Mouse (Mus musculus) liver, embryonic 15.5 days (tissue): ENCODE measurements around the gene Pcyt2. TPM values are rescaled to one million over a fixed set of nuclear protein-coding genes. Genes with fewer than 3 reads are reported as not detected.

Experiments used
- ATAC-seq: fragments of 200-750 bp; cut with Nextera tagmentation; 2 replicates; pipeline ENCODE4 v1.8.0; 2017; ENCODE audit warnings: moderate number of reproducible peaks, mild to moderate bottlenecking, moderate library complexity; ENCODE audit not compliant: insufficient read depth
- H3K27ac ChIP-seq: fragments of 300-500 bp; sonication (generic); replicated peaks from 2 replicates; pipeline ENCODE4 v1.5.1; 2015; ENCODE audit warnings: mild to moderate bottlenecking, inconsistent platforms
- H3K27me3 ChIP-seq: fragments of 300-500 bp; sonication (generic); 2 replicates; pipeline ENCODE4 v1.6.1; 2015; ENCODE audit warnings: mild to moderate bottlenecking, inconsistent platforms
- H3K36me3 ChIP-seq: fragments of 300-500 bp; sonication (generic); replicated peaks from 2 replicates; pipeline ENCODE4 v1.6.1; 2015; ENCODE audit warnings: moderate library complexity, mild to moderate bottlenecking, inconsistent platforms
- H3K4me1 ChIP-seq: fragments of 300-500 bp; sonication (generic); replicated peaks from 2 replicates; pipeline ENCODE4 v1.6.1; 2015; ENCODE audit warnings: inconsistent platforms
- H3K4me2 ChIP-seq: fragments of 300-500 bp; sonication (generic); 2 replicates; pipeline ENCODE4 v1.6.1; 2015; ENCODE audit warnings: moderate library complexity, mild to moderate bottlenecking, inconsistent platforms
- H3K4me3 ChIP-seq: fragments of 300-500 bp; sonication (generic); replicated peaks from 2 replicates; pipeline ENCODE4 v1.5.1; 2015; ENCODE audit warnings: mild to moderate bottlenecking, inconsistent platforms
- H3K9ac ChIP-seq: fragments of 300-500 bp; sonication (generic); 2 replicates; pipeline ENCODE4 v1.6.1; 2015; ENCODE audit warnings: moderate library complexity, mild to moderate bottlenecking, inconsistent platforms
- H3K9me3 ChIP-seq: fragments of 300-500 bp; sonication (generic); replicated peaks from 2 replicates; pipeline ENCODE4 v1.6.1; 2016; ENCODE audit warnings: inconsistent platforms
- WGBS: fragments of 180-500 bp; shearing (Covaris S2); methylation state at CpG from one replicate; pipeline ENCODE4 v1.1.7; 2015; ENCODE audit warnings: mixed read lengths; ENCODE audit not compliant: insufficient replicate concordance; 5-methylcytosine and 5-hydroxymethylcytosine counted together
- polyA plus RNA-seq: library from polyadenylated mRNA; unstranded; fragments of >200 nt; fragmentation: Nextera tagmentation; extraction: Ambion mirVana; gene quantifications from 2 replicates; pipeline ENCODE4 v1.2.1, GENCODE M21; 2015

Pcyt2 gene
- polyA plus RNA-seq, 1 experiment from 2014 or later = 138 TPM

DNA sequence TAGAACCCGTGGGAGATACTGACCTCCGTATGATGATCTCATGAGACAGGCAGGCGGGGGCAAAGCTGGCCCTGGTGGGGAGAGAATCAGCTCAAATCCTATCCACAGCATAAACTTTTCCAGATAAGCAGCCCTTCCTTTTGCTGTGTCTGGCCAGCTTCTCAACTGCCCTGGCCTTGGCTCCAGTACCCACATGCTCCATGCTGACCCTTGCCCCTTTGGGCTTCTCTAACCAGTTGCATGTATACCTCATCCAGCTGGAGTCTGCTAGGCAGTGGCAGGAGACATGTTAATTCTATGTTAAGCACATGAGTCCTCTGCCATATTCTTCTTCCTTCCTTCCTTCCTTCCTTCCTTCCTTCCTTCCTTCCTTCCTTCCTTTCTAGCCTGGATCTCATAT, 37.0 kb upstream of the Pcyt2 start:
- 52% methylated on average over 3 of the region's 3 CpGs for WGBS
- no peaks in the 10 kb centered on the region for H3K9me3 ChIP-seq
- no peak overlapping the region for H3K27ac ChIP-seq
- H3K27me3 ChIP-seq = peaks cover 67% of the 10 kb centered on the region
- ATAC-seq = no peak
- peaks cover 9% of the 10 kb centered on the region for H3K4me1 ChIP-seq
- H3K4me2 ChIP-seq = no peak overlapping the region
- H3K4me3 ChIP-seq = no peak overlapping the region
- no peak overlapping the region for H3K9ac ChIP-seq
- H3K36me3 ChIP-seq = no peaks in the 10 kb centered on the region

DNA sequence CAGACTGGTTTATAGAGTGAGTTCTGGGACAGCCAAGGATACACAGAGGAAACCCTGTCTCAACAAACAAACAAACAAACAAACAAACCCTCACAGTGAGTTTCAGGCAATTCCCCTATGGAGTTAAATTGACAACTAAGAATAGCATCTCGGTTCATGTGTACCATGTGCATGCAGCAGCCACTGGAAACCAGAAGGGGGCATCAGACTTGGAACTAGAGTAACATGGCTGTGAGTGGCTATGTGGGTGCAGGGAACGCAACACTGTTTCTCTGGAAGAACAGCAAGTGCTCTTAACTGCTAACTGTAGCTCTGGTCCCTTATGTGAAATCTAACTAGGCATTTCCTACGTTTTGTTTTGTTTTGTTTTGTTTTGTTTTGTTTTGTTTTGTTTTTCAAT, 34.1 kb upstream of the Pcyt2 start:
- H3K36me3 ChIP-seq = no peaks in the 10 kb centered on the region
- H3K27me3 ChIP-seq = peaks cover 56% of the 10 kb centered on the region
- H3K4me1 ChIP-seq = peaks cover 10% of the 10 kb centered on the region
- H3K4me2 ChIP-seq = no peak overlapping the region
- no peak overlapping the region for H3K27ac ChIP-seq
- no peak for ATAC-seq
- WGBS = 55% methylated on average over 3 of the region's 3 CpGs
- no peak overlapping the region for H3K9ac ChIP-seq
- H3K4me3 ChIP-seq = no peak overlapping the region
- no peaks in the 10 kb centered on the region for H3K9me3 ChIP-seq

DNA sequence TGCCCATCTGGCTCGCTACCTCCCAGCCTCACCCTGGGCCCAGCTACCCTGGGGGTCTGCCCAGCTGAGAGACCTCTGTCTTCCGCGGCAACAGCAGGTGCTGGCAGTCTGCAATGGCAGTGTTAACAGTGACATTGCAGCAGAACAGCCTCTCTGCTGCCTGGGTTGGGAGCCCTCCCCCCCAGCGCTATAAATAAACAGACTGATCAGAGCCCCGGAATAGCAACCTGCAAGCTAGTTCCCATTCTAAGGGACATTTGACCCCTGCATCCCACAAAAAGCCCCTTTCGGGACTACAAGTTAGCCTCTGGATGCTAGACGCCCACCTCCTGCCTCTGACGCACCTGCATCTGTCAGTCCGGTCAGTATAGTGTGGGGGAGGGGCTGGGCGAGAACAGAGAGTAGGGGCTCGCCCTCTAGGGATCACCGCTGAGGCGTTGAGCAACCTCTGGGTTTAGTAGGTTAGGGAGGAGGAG, 30.3 kb upstream of the Pcyt2 start, which contains the start of gene Myadml2:
Gene Myadml2, minus strand, starts transcription at position 158 of the 476 bp plus-strand sequence.
- Histone ChIP-seq H3K4me2 (peak within 1 kb of the TSS; percentile 62), H3K4me3 (peak within 1 kb of the TSS; percentile 42), H3K36me3 (no peaks in the 10 kb centered on the region), H3K27ac (no peak within 1 kb of the TSS; the same call in 1 of the 2 replicates), H3K9me3 (no peaks in the 10 kb centered on the region), H3K9ac (peak within 1 kb of the TSS; percentile 15; the same call in 1 of the 2 replicates), H3K27me3 (peaks cover 48% of the 10 kb centered on the region), H3K4me1 (peaks cover 24% of the 10 kb centered on the region)
- WGBS = 7% methylated on average over 13 of the region's 13 CpGs
- ATAC-seq = no peak

DNA sequence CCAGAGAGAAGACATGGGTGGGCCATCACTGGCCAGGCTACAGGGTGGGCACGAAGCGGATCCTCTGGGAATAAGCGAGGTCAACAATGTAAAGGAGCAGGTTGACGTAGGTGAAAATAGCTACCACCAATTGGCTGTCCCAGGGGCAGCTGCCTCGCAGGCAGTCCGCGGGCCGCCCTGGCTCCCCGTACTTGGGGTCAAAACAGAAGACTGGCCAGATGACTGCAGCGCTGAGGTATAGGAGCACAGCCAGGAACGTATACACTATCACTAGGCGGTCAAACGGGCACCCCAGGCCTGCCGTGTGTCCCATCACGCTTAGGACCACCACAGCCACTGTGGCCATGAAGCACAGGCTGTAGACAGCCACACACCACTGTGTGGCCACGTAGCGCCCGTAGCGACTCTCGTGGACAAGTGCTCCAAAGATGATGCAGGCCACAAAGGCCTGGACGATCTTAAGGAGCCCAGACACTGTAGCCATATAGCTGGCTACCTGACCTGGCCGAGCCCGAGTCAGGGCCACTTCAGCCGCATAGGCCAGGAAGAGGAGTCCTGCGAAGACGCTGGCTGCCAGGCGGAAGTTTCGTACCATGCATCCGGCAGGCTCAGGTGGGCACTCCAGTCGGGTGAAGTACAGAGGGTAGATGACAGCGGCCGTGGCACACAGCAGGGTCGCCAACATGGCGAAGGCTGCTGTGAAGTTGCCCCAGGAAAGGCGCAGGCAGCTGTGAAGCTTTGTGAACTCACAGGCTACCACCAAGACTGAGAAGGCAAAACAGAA, 29.5 kb upstream of the Pcyt2 start:
- Histone ChIP-seq H3K36me3 (no peaks in the 10 kb centered on the region), H3K27me3 (peaks cover 56% of the 10 kb centered on the region), H3K9ac (0 out of 2 replicates have a peak overlapping the region, but pooled peaks have one; percentile 15), H3K4me2 (peak overlapping the region; percentile 62), H3K9me3 (no peaks in the 10 kb centered on the region), H3K4me1 (peaks cover 32% of the 10 kb centered on the region), H3K4me3 (peak overlapping the region; percentile 42), H3K27ac (no peak overlapping the region)
- ATAC-seq = no peak
- WGBS = 79% methylated on average over 35 of the region's 35 CpGs

- ATAC-seq = peak; percentile 95
- H3K9ac ChIP-seq = peak within 1 kb of the TSS; percentile 65
- H3K27me3 ChIP-seq = peaks cover 56% of the 10 kb centered on the region
- peaks cover 32% of the 10 kb centered on the region for H3K4me1 ChIP-seq
- no peaks in the 10 kb centered on the region for H3K9me3 ChIP-seq
- H3K4me2 ChIP-seq = peak within 1 kb of the TSS; percentile 98
- H3K4me3 ChIP-seq = peak within 1 kb of the TSS; percentile 62
- H3K27ac ChIP-seq = 0 out of 2 replicates have a peak within 1 kb of the TSS, but pooled peaks have one; percentile 11
- no peaks in the 10 kb centered on the region for H3K36me3 ChIP-seq
- WGBS = under 1% methylated on average over 15 of the region's 15 CpGs
Observed at GRCm38 (mm10) chr11:120643601-120643987, 25.9 kb upstream of the Pcyt2 start, which contains the start of gene Pycr1. Gene Pycr1 (minus strand): TSS chr11:120643769.

DNA sequence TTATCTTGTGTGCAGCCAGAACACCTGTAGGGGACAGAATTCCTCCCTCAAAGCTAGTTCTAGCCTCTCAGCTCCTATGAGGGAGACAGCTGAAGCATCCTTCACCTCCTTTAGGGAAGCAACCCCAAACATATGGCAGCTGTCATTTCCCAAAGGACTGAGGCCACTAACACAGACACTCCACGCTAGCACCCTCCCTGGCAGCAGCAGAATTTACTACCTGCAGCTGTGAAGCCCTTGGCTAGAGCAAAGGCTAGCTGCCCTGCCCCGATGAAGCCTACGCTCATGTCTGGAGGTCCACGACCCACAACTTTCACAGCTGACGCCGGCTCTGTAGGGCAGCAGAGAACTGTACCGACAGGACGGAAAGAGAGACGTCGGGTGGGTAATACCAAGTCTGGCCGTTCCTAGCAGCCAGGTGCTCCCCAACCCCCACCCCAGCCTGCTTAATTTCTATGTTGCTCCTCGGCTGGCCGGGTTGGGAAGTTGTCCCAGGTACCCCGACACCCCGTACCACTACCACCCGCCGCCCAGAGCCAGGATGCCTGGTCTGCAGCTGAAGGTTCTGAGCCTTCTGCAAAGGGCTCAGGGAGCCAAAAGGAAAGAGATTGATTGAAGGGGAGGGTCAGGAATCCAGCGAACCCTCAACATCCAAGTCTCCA, 25.3 kb upstream of the Pcyt2 start:
- no peaks in the 10 kb centered on the region for H3K9me3 ChIP-seq
- peaks cover 53% of the 10 kb centered on the region for H3K27me3 ChIP-seq
- H3K4me2 ChIP-seq = peak overlapping the region; percentile 98
- peaks cover 29% of the 10 kb centered on the region for H3K4me1 ChIP-seq
- peak overlapping the region; percentile 62 for H3K4me3 ChIP-seq
- no peaks in the 10 kb centered on the region for H3K36me3 ChIP-seq
- no peak overlapping the region for H3K27ac ChIP-seq
- peak overlapping the region; percentile 65 for H3K9ac ChIP-seq
- 3% methylated on average over 18 of the region's 18 CpGs for WGBS
- ATAC-seq = peak; percentile 55

GRCm38 (mm10) chr11:120641869-120642268, 24.1 kb upstream of the Pcyt2 start:
- Histone ChIP-seq H3K36me3 (no peaks in the 10 kb centered on the region), H3K4me1 (peaks cover 22% of the 10 kb centered on the region), H3K4me2 (no peak overlapping the region), H3K9ac (no peak overlapping the region), H3K27ac (no peak overlapping the region), H3K27me3 (peaks cover 41% of the 10 kb centered on the region), H3K4me3 (no peak overlapping the region), H3K9me3 (no peaks in the 10 kb centered on the region)
- no peak for ATAC-seq
- 66% methylated on average over 8 of the region's 8 CpGs for WGBS

DNA sequence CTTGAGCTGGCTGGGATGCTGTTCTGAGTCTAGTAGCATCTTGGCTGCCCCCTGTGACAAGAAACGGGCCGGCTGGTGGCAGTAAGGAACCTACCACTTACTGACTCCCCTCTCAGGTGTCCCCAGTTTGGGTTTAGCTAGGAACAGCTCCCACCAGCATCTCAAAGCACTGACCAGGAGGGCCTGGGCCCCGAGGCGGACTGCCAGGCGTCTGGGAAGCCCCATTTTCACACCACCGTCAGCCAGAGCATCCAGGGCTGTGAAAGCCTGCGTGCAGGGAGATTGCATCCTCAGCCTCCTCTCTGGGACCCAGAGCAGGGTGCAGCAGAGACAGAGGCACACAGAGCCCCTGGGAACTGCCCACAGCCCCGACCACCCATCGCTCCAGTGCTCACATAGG, 23.5 kb upstream of the Pcyt2 start:
- no peak overlapping the region for H3K9ac ChIP-seq
- H3K4me3 ChIP-seq = no peak overlapping the region
- H3K27ac ChIP-seq = no peak overlapping the region
- H3K27me3 ChIP-seq = peaks cover 35% of the 10 kb centered on the region
- no peak for ATAC-seq
- peaks cover 22% of the 10 kb centered on the region for H3K4me1 ChIP-seq
- no peak overlapping the region for H3K4me2 ChIP-seq
- H3K9me3 ChIP-seq = no peaks in the 10 kb centered on the region
- WGBS = 52% methylated on average over 9 of the region's 9 CpGs
- no peaks in the 10 kb centered on the region for H3K36me3 ChIP-seq

GRCm38 (mm10) chr11:120634810-120635209, 17.1 kb upstream of the Pcyt2 start:
- H3K4me3 ChIP-seq = 0 out of 2 replicates have a peak overlapping the region, but pooled peaks have one; percentile 87
- H3K4me1 ChIP-seq = peaks cover 42% of the 10 kb centered on the region

DNA sequence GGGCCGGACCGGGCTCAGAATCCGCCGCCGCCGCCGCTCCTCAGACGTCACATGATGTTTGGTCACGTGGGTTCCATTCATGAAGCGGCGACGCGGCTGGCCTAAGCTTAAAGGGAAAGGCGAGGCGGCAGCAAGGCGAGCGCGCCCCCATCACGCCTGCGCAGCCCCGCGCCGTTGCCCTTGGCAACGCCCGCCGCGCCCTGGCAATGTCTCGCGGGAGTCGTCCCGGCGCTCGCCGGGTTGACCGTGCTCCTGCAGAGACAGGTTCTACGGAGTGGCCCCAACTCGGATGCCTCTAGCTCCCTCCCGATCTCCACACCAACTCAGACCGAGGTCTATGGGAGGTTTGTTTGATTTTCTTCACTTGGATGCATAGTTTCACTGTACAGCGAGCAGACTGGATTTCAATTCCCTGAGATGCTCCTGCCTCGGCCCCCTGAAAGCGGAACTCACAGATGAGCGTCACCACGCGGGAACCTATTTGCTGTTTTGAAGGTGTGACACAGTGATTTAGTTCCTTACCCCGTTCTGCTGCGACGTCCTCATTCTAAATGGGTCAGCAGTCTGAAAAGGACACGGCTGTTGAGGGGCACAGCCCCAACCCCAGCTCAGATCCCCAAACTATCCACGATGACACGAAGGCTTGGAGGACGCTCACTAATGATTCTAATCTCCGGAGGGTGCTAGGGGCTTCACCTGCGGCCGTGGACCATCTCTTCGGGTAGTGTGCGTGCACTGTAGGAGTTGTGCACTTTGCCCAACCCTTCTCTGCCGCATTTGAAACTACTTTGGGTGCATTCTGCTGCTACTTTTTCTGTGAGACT, 16.0 kb upstream of the Pcyt2 start, which contains the start of gene Mafg:
Gene Mafg, minus strand, starts transcription at position 81 of the 824 bp plus-strand sequence.
- peak within 1 kb of the TSS; percentile 87 for H3K4me3 ChIP-seq
- 9% methylated on average over 58 of the region's 58 CpGs for WGBS
- no peaks in the 10 kb centered on the region for H3K9me3 ChIP-seq
- peaks cover 53% of the 10 kb centered on the region for H3K4me1 ChIP-seq
- H3K27ac ChIP-seq = peak within 1 kb of the TSS; percentile 99
- H3K4me2 ChIP-seq = peak within 1 kb of the TSS; percentile 94
- no peaks in the 10 kb centered on the region for H3K27me3 ChIP-seq
- peaks cover 8% of the 10 kb centered on the region for H3K36me3 ChIP-seq
- ATAC-seq = peak; percentile 70
- peak within 1 kb of the TSS; percentile 98 for H3K9ac ChIP-seq

More at GRCm38 (mm10) chr11:120634810-120635209, 17.1 kb upstream of the Pcyt2 start:
- no peaks in the 10 kb centered on the region for H3K27me3 ChIP-seq
- H3K9me3 ChIP-seq = no peaks in the 10 kb centered on the region
- 81% methylated on average over 5 of the region's 5 CpGs for WGBS
- no peak overlapping the region for H3K27ac ChIP-seq
- ATAC-seq = no peak
- peak overlapping the region; percentile 94 for H3K4me2 ChIP-seq
- H3K36me3 ChIP-seq = no peaks in the 10 kb centered on the region
- no peak overlapping the region for H3K9ac ChIP-seq
